Mouse (Mus musculus): ENCODE results near the gene Fkbp4. TPM values are rescaled to one million over a fixed set of nuclear protein-coding genes. Genes with fewer than 3 reads are reported as not detected.
A peak's percentile ranks its signal among the peaks of the same experiment; 100 is the strongest.

Gene Fkbp4
- total and polyA plus RNA-seq, 2 experiments from 2014 or later: 164 to 253 TPM

- Histone ChIP-seq H3K4me2 (ENCODE audit: low read depth, low read length, poor library complexity, severe bottlenecking) (no peak overlapping the region), H3K27me3 (ENCODE audit: insufficient read depth, low read length) (no peaks in the 10 kb centered on the region), H3K9me3 (ENCODE audit: low read length) (no peaks in the 10 kb centered on the region), H3K9ac (replicated peaks; ENCODE audit: low read length, poor library complexity, severe bottlenecking) (no peak overlapping the region), H3K4me3 (ENCODE audit: low read depth, low read length) (no peak overlapping the region), H3K36me3 (ENCODE audit: insufficient read depth, low read length) (peaks cover 44% of the 10 kb centered on the region), H3K4me1 (ENCODE audit: insufficient read depth, low read length) (no peaks in the 10 kb centered on the region), H3K27ac (ENCODE audit: low read depth, low read length) (no peak overlapping the region)
- WGBS: 96% methylated on average over 13 of the region's 13 CpGs
- TF ChIP-seq CTCF (IDR thresholded peaks at IDR 0.05): no peak
- ATAC-seq (ENCODE audit: low FRiP score): no peak; the same call in 1 of the 2 replicates
- DNase-seq (ENCODE audit: low spot score): no peak
Observed at GRCm38 (mm10) chr6:128410305-128410704, 28.2 kb downstream of the Fkbp4 start.

GRCm38 (mm10) chr6:128408544-128409125 is 29.8 kb downstream of the Fkbp4 start:
- H3K36me3 ChIP-seq (ENCODE audit: insufficient read depth, low read length): peaks cover 44% of the 10 kb centered on the region
- no peaks in the 10 kb centered on the region for H3K9me3 ChIP-seq (ENCODE audit: low read length)
- WGBS: 91% methylated on average over 7 of the region's 7 CpGs
- H3K4me3 ChIP-seq (ENCODE audit: low read depth, low read length): no peak overlapping the region
- no peak overlapping the region for H3K27ac ChIP-seq (ENCODE audit: low read depth, low read length)
- no peak for TF ChIP-seq CTCF (IDR thresholded peaks at IDR 0.05)
- H3K4me1 ChIP-seq (ENCODE audit: insufficient read depth, low read length): no peaks in the 10 kb centered on the region
- DNase-seq (ENCODE audit: low spot score) (no peak), ATAC-seq (ENCODE audit: low FRiP score) (no peak)
- H3K27me3 ChIP-seq (ENCODE audit: insufficient read depth, low read length): no peaks in the 10 kb centered on the region
- H3K4me2 ChIP-seq (ENCODE audit: low read depth, low read length, poor library complexity, severe bottlenecking): no peak overlapping the region
- no peak overlapping the region for H3K9ac ChIP-seq (replicated peaks; ENCODE audit: low read length, poor library complexity, severe bottlenecking)

DNA sequence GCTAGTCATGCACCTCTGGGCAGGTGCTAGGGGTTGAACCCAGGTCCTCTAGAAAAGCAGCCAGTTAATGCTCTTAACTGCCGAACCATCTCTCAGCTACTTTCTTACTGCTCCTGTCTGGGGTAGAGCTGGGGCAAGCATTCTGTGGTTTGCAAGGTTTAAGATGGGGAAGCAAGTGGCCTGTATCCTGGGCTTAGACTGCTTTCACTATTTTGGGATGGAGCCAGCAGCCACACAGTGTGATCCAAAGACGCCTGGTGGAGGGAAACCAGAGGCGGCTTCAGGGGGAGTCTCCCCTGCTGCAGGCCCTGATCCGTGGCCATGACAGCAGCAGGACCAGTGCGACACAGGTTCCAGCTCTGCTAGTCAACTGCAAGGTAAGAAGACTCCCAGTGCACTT is 33.8 kb downstream of the Fkbp4 start:
- no peaks in the 10 kb centered on the region for H3K27me3 ChIP-seq (ENCODE audit: insufficient read depth, low read length)
- H3K4me1 ChIP-seq (ENCODE audit: insufficient read depth, low read length): peaks cover 8% of the 10 kb centered on the region
- TF ChIP-seq CTCF (IDR thresholded peaks at IDR 0.05): no peak
- no peak overlapping the region for H3K9ac ChIP-seq (replicated peaks; ENCODE audit: low read length, poor library complexity, severe bottlenecking)
- ATAC-seq (ENCODE audit: low FRiP score) (no peak), DNase-seq (ENCODE audit: low spot score) (no peak)
- WGBS: 51% methylated on average over 5 of the region's 5 CpGs
- no peaks in the 10 kb centered on the region for H3K9me3 ChIP-seq (ENCODE audit: low read length)
- H3K27ac ChIP-seq (ENCODE audit: low read depth, low read length): no peak overlapping the region
- H3K4me2 ChIP-seq (ENCODE audit: low read depth, low read length, poor library complexity, severe bottlenecking): no peak overlapping the region
- H3K4me3 ChIP-seq (ENCODE audit: low read depth, low read length): no peak overlapping the region
- peaks cover 23% of the 10 kb centered on the region for H3K36me3 ChIP-seq (ENCODE audit: insufficient read depth, low read length)

DNA sequence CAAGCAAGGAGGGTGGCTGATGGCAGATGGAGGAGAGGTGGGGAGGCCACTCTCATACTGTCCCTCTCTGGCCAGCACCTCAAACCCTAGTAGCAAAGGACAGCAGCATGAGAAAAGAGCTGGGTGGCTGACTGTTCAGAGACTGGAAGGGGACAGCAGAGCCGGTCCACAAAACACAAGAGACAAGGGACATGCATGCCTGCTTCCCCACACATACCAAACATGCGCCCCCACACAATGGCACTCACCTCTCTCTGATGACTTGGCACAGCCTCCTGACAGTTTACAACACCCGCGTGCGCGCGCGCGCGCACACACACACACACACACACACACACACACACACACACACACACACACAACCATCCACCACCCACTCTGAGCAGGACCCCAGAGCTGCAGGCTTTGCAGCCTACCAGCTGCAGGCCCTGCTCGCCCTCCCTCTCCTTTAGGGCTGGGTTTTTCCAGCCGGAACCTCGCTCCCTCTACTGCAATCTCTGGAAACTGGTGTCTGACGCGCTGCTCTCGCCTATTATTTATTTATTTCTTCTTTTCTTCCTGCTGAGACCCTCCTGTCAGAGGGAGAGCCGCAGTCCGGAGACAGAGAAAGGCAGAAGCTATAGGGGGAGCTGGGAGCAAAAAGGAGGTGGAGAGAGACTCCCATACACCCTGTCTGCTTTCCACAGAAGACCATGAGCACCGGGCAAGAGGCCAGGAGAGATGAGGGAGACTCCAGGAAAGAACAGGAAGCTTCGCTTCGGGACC is 38.9 kb downstream of the Fkbp4 start:
- H3K4me3 ChIP-seq (ENCODE audit: low read depth, low read length): peak overlapping the region; percentile 35
- ATAC-seq (ENCODE audit: low FRiP score): peak; percentile 93
- peak overlapping the region; percentile 79 for H3K27ac ChIP-seq (ENCODE audit: low read depth, low read length)
- H3K4me1 ChIP-seq (ENCODE audit: insufficient read depth, low read length): peaks cover 8% of the 10 kb centered on the region
- H3K36me3 ChIP-seq (ENCODE audit: insufficient read depth, low read length): no peaks in the 10 kb centered on the region
- H3K27me3 ChIP-seq (ENCODE audit: insufficient read depth, low read length): no peaks in the 10 kb centered on the region
- peak; percentile 78 for DNase-seq (ENCODE audit: low spot score)
- no peaks in the 10 kb centered on the region for H3K9me3 ChIP-seq (ENCODE audit: low read length)
- WGBS: 12% methylated on average over 13 of the region's 21 CpGs
- peak overlapping the region; percentile 58 for H3K4me2 ChIP-seq (ENCODE audit: low read depth, low read length, poor library complexity, severe bottlenecking)
- H3K9ac ChIP-seq (replicated peaks; ENCODE audit: low read length, poor library complexity, severe bottlenecking): peak overlapping the region; percentile 47
- TF ChIP-seq CTCF (IDR thresholded peaks at IDR 0.05): peak; percentile 23; the same call in 1 of the 2 replicates

DNA sequence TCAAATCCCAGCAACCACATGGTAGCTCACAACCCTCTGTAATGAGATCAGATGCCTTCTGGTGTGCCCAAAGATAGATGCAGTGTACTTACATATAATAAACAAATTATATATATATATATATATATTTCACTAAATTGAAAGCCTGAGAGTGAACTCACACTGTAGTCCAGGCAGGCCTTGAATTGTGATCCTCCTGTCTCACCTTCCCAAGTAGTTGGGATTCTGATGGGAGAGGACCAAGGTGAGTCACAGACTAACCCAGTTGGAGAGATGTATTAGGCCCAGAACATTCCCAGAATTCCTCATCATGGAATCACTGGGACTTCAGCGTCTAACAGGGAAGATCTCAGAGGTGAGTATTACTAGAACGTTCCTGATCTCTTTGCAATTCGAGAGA is 39.5 kb downstream of the Fkbp4 start, which contains the start of gene Nrip2:
Gene Nrip2, plus strand, starts transcription at position 301 of the 400 bp plus-strand sequence.
- ATAC-seq (ENCODE audit: low FRiP score): 0 out of 2 replicates have a peak, but pooled peaks have one; percentile 3
- Histone ChIP-seq H3K4me2 (ENCODE audit: low read depth, low read length, poor library complexity, severe bottlenecking) (peak within 1 kb of the TSS; percentile 58), H3K9me3 (ENCODE audit: low read length) (no peaks in the 10 kb centered on the region), H3K27ac (ENCODE audit: low read depth, low read length) (peak within 1 kb of the TSS; percentile 79), H3K9ac (replicated peaks; ENCODE audit: low read length, poor library complexity, severe bottlenecking) (peak within 1 kb of the TSS; percentile 47), H3K27me3 (ENCODE audit: insufficient read depth, low read length) (no peaks in the 10 kb centered on the region), H3K36me3 (ENCODE audit: insufficient read depth, low read length) (no peaks in the 10 kb centered on the region), H3K4me3 (ENCODE audit: low read depth, low read length) (peak within 1 kb of the TSS; percentile 35), H3K4me1 (ENCODE audit: insufficient read depth, low read length) (peaks cover 8% of the 10 kb centered on the region)
- 55% methylated on average over 3 of the region's 3 CpGs for whole genome bisulfite sequencing
- no peak for TF ChIP-seq CTCF (IDR thresholded peaks at IDR 0.05)
- no peak for DNase-seq (ENCODE audit: low spot score)

Data from midbrain, postnatal 0 days (tissue).